Mouse (Mus musculus): ENCODE data around the gene Nup62.
"Not testable (repeated sequence)": the region's sequence is repeated elsewhere in the genome, so short reads cannot be mapped to it uniquely, and the experiment has no call there.

Nup62 gene

GRCm38 (mm10) chr7:44863210-44863609 is 47.3 kb downstream of the Nup62 start:
- DNase-seq (ENCODE audit: low read depth, low spot score): no peak

- DNase-seq (ENCODE audit: low read depth, low spot score): no peak
Measured at GRCm38 (mm10) chr7:44863982-44864494, 48.1 kb downstream of the Nup62 start.

GRCm38 (mm10) chr7:44864595-44865542 is 49.0 kb downstream of the Nup62 start:
- DNase-seq (ENCODE audit: low read depth, low spot score): no peak

- peak; percentile 88 for DNase-seq (ENCODE audit: low read depth, low spot score)
Measured at GRCm38 (mm10) chr7:44866276-44867009, 50.6 kb downstream of the Nup62 start.

- DNase-seq (ENCODE audit: low read depth, low spot score): no peak
Measured at GRCm38 (mm10) chr7:44867010-44867702, 51.3 kb downstream of the Nup62 start.

- no peak for DNase-seq (ENCODE audit: low read depth, low spot score)
Measured at GRCm38 (mm10) chr7:44867802-44868201, 51.9 kb downstream of the Nup62 start.

GRCm38 (mm10) chr7:44868465-44868864 is 52.6 kb downstream of the Nup62 start:
- DNase-seq (ENCODE audit: low read depth, low spot score): peak; percentile 24

GRCm38 (mm10) chr7:44868919-44869696 is 53.2 kb downstream of the Nup62 start:
- DNase-seq (ENCODE audit: low read depth, low spot score): peak; percentile 43

- DNase-seq (ENCODE audit: low read depth, low spot score): peak; percentile 97
Measured at GRCm38 (mm10) chr7:44869697-44870528, 54.0 kb downstream of the Nup62 start, which contains the start of gene Ptov1. Gene Ptov1 (minus strand): TSS chr7:44869788.

GRCm38 (mm10) chr7:44870614-44871013 is 54.7 kb downstream of the Nup62 start:
- DNase-seq (ENCODE audit: low read depth, low spot score): no peak

GRCm38 (mm10) chr7:44871181-44871580 is 55.3 kb downstream of the Nup62 start:
- no peak for DNase-seq (ENCODE audit: low read depth, low spot score)

GRCm38 (mm10) chr7:44871774-44872173 is 55.9 kb downstream of the Nup62 start:
- not testable (repeated sequence) for DNase-seq (ENCODE audit: low read depth, low spot score)

- DNase-seq (ENCODE audit: low read depth, low spot score): no peak
Measured at GRCm38 (mm10) chr7:44877833-44878232, 61.9 kb downstream of the Nup62 start.
